Mouse (Mus musculus): Measurements from ENCODE around the gene Rhcg.

GRCm38 (mm10) chr7:79659578-79660290 is 42.3 kb upstream of the Rhcg start, which contains the start of gene Ticrr:
- TF ChIP-seq CTCF (IDR thresholded peaks at IDR 0.05; ENCODE audit: borderline replicate concordance, control insufficient read depth, extremely low read depth, insufficient read depth, low read length, poor library complexity) = peak; percentile 53; the same call in 1 of the 2 replicates
- 0 out of 2 replicates have a peak, but pooled peaks have one; percentile 40 for TF ChIP-seq POLR2A (IDR thresholded peaks at IDR 0.05; ENCODE audit: control insufficient read depth, extremely low read depth, insufficient read depth, low read length, poor library complexity)

Data from thymus, adult 2 months (tissue).